Mouse (Mus musculus): ENCODE measurements around the gene Arid3a.

DNA sequence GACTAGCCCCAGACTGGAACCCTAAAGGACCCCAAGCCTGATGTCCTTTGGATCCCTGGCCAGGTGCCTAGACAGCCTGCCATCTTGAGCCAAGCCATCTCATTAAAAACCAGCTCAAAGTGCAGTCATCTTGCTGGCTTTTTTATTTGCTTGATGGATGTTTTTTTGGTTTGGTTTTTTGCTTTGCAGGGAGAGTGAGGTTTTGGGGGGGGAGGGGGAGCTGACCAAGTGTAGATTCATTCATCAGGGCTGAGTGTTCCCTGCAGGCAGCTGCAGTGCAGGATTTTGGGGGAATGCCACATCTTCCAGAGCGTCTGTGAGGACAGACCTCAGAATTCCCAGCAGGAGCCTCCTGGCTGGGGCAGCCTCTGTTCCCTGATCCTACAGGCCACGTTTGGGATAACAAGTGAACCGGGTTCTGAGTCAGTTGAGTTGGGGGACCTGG lies 42.3 kb downstream of the Arid3a start:
- TF ChIP-seq CTCF (IDR thresholded peaks at IDR 0.05; ENCODE audit: low read depth, low read length) (no peak), POLR2A (IDR thresholded peaks at IDR 0.05; ENCODE audit: borderline replicate concordance, low read depth, low read length) (no peak)

All from bone marrow macrophage, adult 2 months (primary cell).